Mouse (Mus musculus) ES-Bruce4 (cell line): Measurements from ENCODE around the gene Gm14496. TPM values are rescaled to one million over a fixed set of nuclear protein-coding genes. Genes with fewer than 3 reads are reported as not detected.
A peak's percentile ranks its signal among the peaks of the same experiment; 100 is the strongest.
"Not testable (repeated sequence)": the region's sequence is repeated elsewhere in the genome, so short reads cannot be mapped to it uniquely, and the experiment has no call there.

ENCODE experiments used
- H3K27ac ChIP-seq: 2 replicates; pipeline ENCODE4 v1.5.1; 2012; ENCODE audit warnings: low read length, inconsistent platforms; ENCODE audit not compliant: insufficient read depth
- H3K27me3 ChIP-seq: 2 replicates; pipeline ENCODE4 v1.6.1; 2012; ENCODE audit warnings: mild to moderate bottlenecking, low read length, inconsistent platforms; ENCODE audit not compliant: control insufficient read depth, poor library complexity, insufficient read depth, severe bottlenecking
- H3K36me3 ChIP-seq: 2 replicates; pipeline ENCODE4 v1.6.1; 2012; ENCODE audit warnings: inconsistent platforms, mild to moderate bottlenecking, low read length, moderate library complexity; ENCODE audit not compliant: control insufficient read depth, poor library complexity, insufficient read depth, severe bottlenecking
- H3K4me1 ChIP-seq: one replicate; pipeline ENCODE4 v1.8.1; 2011; ENCODE audit warnings: low read length; ENCODE audit not compliant: control insufficient read depth, insufficient read depth
- H3K4me3 ChIP-seq: 2 replicates; pipeline ENCODE4 v1.5.1; 2011; ENCODE audit warnings: low read depth, mild to moderate bottlenecking, low read length
- H3K9ac ChIP-seq: 2 replicates; pipeline ENCODE4 v1.6.1; 2012; ENCODE audit warnings: low read depth, mild to moderate bottlenecking, inconsistent platforms; ENCODE audit not compliant: poor library complexity, severe bottlenecking
- H3K9me3 ChIP-seq: replicated peaks from 2 replicates; pipeline ENCODE4 v1.6.1; 2012; ENCODE audit warnings: mild to moderate bottlenecking, low read length, inconsistent platforms; ENCODE audit not compliant: control insufficient read depth, poor library complexity, insufficient read depth, severe bottlenecking
- CTCF ChIP-seq: IDR thresholded peaks from one replicate; pipeline ENCODE4 v1.8.1; 2011; ENCODE audit warnings: low read depth, low read length
- EP300 ChIP-seq: IDR thresholded peaks from 2 replicates; pipeline ENCODE4 v1.6.1; 2011; ENCODE audit warnings: low read depth, low read length; ENCODE audit not compliant: insufficient read depth
- POLR2A ChIP-seq: IDR thresholded peaks from one replicate; pipeline ENCODE4 v1.8.1; 2011; ENCODE audit warnings: low read length; ENCODE audit not compliant: insufficient read depth
- polyA plus RNA-seq: library from polyadenylated mRNA; stranded (reverse); fragments of >200 nt; gene quantifications from 2 replicates; pipeline ENCODE4 v1.2.4, GENCODE M21; 2011; ENCODE audit warnings: low read depth; ENCODE audit not compliant: missing spikeins, insufficient read depth, insufficient read length

The Gm14496 gene
- not detected in 2 replicates for polyA plus RNA-seq

DNA sequence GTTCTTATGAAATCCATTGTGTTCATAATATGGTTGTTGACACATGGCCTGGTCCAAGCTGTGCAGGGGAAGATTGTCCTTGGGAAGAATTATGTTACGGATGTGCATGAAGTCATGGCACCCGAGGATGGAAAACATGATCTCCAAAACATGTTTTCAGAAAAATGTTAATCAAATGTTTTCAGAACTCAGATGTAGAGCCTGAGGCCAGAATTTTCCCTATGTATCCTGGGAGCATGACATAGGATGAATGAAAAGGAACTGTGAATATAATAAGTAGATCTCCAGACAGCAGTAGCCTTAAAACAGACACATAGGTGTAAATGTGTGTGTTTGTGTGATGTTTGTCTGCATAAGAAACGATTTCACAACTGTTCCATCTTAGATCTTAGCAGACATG is at the start of gene Gm14496:
Gm14496 (plus strand) TSS at position 301 of the 400 bp plus-strand sequence.
- Histone ChIP-seq H3K9me3 (no peaks in the 10 kb centered on the region), H3K9ac (no peak within 1 kb of the TSS), H3K27me3 (no peaks in the 10 kb centered on the region), H3K4me1 (no peaks in the 10 kb centered on the region), H3K27ac (no peak within 1 kb of the TSS), H3K4me3 (no peak within 1 kb of the TSS), H3K36me3 (no peaks in the 10 kb centered on the region)
- TF ChIP-seq EP300 (no peak), POLR2A (no peak), CTCF (no peak)

- not testable (repeated sequence) for H3K27ac ChIP-seq
- peak overlapping the region; percentile 8; the same call in 1 of the 2 replicates for H3K9ac ChIP-seq
These were observed 37.9 kb upstream of the Gm14496 start for GRCm38 (mm10) chr2:181952747-181953680.

GRCm38 (mm10) chr2:181968395-181968794 is 22.5 kb upstream of the Gm14496 start:
- Histone ChIP-seq H3K36me3 (no peaks in the 10 kb centered on the region), H3K9me3 (peaks cover under 1% of the 10 kb centered on the region; the same call in 1 of the 2 replicates), H3K9ac (no peak overlapping the region), H3K27ac (no peak overlapping the region), H3K27me3 (no peaks in the 10 kb centered on the region), H3K4me3 (0 out of 2 replicates have a peak overlapping the region, but pooled peaks have one; percentile 24), H3K4me1 (no peaks in the 10 kb centered on the region)
- TF ChIP-seq CTCF = no peak
- TF ChIP-seq EP300 = no peak
- no peak for TF ChIP-seq POLR2A

More at GRCm38 (mm10) chr2:181952747-181953680, 37.9 kb upstream of the Gm14496 start:
- H3K4me1 ChIP-seq, H3K27me3 ChIP-seq, H3K9me3 ChIP-seq, H3K36me3 ChIP-seq: not testable (repeated sequence)
- peak overlapping the region; percentile 67 for H3K4me3 ChIP-seq
- TF ChIP-seq POLR2A = peak; percentile 61

- TF ChIP-seq CTCF = no peak
- no peak for TF ChIP-seq EP300
- no peak for TF ChIP-seq POLR2A
- no peaks in the 10 kb centered on the region; the same call in 1 of the 2 replicates for H3K9me3 ChIP-seq
These were observed 21.7 kb upstream of the Gm14496 start for GRCm38 (mm10) chr2:181969187-181969586.

DNA sequence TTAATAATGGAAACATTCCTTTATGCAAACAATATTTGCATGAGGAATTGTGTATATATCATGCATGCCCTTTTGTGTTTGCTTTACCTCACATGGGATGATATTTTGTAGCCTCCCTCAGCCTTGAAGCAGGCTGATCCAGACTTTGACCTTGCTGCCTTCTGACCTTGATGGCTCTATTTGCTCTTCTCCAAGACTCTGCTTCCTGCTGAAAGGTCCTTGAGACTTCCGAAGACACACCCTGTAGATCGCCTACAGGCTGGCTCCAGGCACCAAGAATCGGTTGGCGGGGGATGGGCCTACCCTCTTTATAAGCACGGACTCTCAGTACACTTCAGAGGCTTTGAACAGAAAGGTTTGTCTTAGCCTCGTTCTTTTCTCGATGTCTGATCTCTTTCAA is 9.0 kb upstream of the Gm14496 start:
- peak; percentile 82 for TF ChIP-seq EP300
- not testable (repeated sequence) for H3K9me3 ChIP-seq, H3K4me3 ChIP-seq, H3K27ac ChIP-seq, H3K27me3 ChIP-seq, H3K36me3 ChIP-seq, H3K9ac ChIP-seq, H3K4me1 ChIP-seq

More at GRCm38 (mm10) chr2:181969187-181969586, 21.7 kb upstream of the Gm14496 start:
- no peaks in the 10 kb centered on the region for H3K4me1 ChIP-seq
- H3K27me3 ChIP-seq = no peaks in the 10 kb centered on the region
- no peak overlapping the region for H3K27ac ChIP-seq
- no peaks in the 10 kb centered on the region for H3K36me3 ChIP-seq
- no peak overlapping the region for H3K9ac ChIP-seq
- no peak overlapping the region for H3K4me3 ChIP-seq

Other genes with a start within 250 kb of the Gm14496 start
- gene Myt1, start 227.8 kb upstream of the Gm14496 start, polyA plus RNA-seq = 0.13 TPM in 1 of 2 replicates, not detected in the other
- 22.4 and 26.0 TPM in 2 replicates for gene Pcmtd2, start 153.3 kb upstream of the Gm14496 start, polyA plus RNA-seq
- 14.4 and 18.2 TPM in 2 replicates for gene Polr3k, start 126.8 kb upstream of the Gm14496 start, polyA plus RNA-seq